Mouse (Mus musculus) liver, adult (tissue): ENCODE results near the gene Gm45213.

ENCODE experiments used
- GATA4 ChIP-seq: IDR thresholded peaks from 2 replicates; pipeline ENCODE4 v1.6.1; 2014; ENCODE audit warnings: mild to moderate bottlenecking, low read length; ENCODE audit not compliant: insufficient replicate concordance

Gene Gm45213

GRCm38 (mm10) chr7:66040026-66040814 is 3.2 kb upstream of the Gm45213 start:
- no peak for TF ChIP-seq GATA4

GRCm38 (mm10) chr7:66044617-66045016 is 1.2 kb downstream of the Gm45213 start:
- no peak for TF ChIP-seq GATA4

GRCm38 (mm10) chr7:66046921-66047918 is 3.8 kb downstream of the Gm45213 start:
- no peak for TF ChIP-seq GATA4

GRCm38 (mm10) chr7:66047975-66048374 is 4.6 kb downstream of the Gm45213 start:
- TF ChIP-seq GATA4, result no peak

GRCm38 (mm10) chr7:66048446-66049230 is 5.2 kb downstream of the Gm45213 start:
- no peak for TF ChIP-seq GATA4

GRCm38 (mm10) chr7:66053946-66054483 is 10.6 kb downstream of the Gm45213 start:
- no peak for TF ChIP-seq GATA4

GRCm38 (mm10) chr7:66058703-66059102 is 15.3 kb downstream of the Gm45213 start, which contains the start of gene Snrpa1:
Snrpa1 (plus strand) TSS chr7:66059003.
- no peak for TF ChIP-seq GATA4

- TF ChIP-seq GATA4, result no peak
Observed at GRCm38 (mm10) chr7:66060066-66060956, 16.9 kb downstream of the Gm45213 start.

GRCm38 (mm10) chr7:66061057-66061456 is 17.7 kb downstream of the Gm45213 start:
- no peak for TF ChIP-seq GATA4

- no peak for TF ChIP-seq GATA4
Observed at GRCm38 (mm10) chr7:66076411-66076810, 33.0 kb downstream of the Gm45213 start.

GRCm38 (mm10) chr7:66079364-66080230 is 36.2 kb downstream of the Gm45213 start, which contains the start of gene Selenos:
Selenos (plus strand) TSS chr7:66079649.
- peak; percentile 10; the same call in 1 of the 2 replicates for TF ChIP-seq GATA4

GRCm38 (mm10) chr7:66080231-66080613 is 36.8 kb downstream of the Gm45213 start:
- TF ChIP-seq GATA4, result no peak

- TF ChIP-seq GATA4, result no peak
Observed at GRCm38 (mm10) chr7:66083757-66084156, 40.4 kb downstream of the Gm45213 start.
